Mouse (Mus musculus) kidney, adult 2 months (tissue): Measurements from ENCODE around the gene Hinfp. TPM values are rescaled to one million over a fixed set of nuclear protein-coding genes. Genes with fewer than 3 reads are reported as not detected.

Experiments used
- DNase-seq: peaks from one replicate; pipeline ENCODE4 v3.0.0; 2021
- H3K27ac ChIP-seq: fragments of 200-500 bp; 2 replicates; pipeline ENCODE4 v1.5.1; 2012; ENCODE audit warnings: low read depth, low read length, control low read depth, inconsistent platforms; ENCODE audit not compliant: insufficient read depth
- H3K27me3 ChIP-seq: fragments of 200-500 bp; replicated peaks from 2 replicates; pipeline ENCODE4 v1.6.1; 2012; ENCODE audit warnings: mild to moderate bottlenecking, moderate library complexity, low read length, inconsistent platforms; ENCODE audit not compliant: control insufficient read depth, insufficient read depth
- H3K36me3 ChIP-seq: fragments of 200-500 bp; 2 replicates; pipeline ENCODE4 v1.6.1; 2012; ENCODE audit warnings: mild to moderate bottlenecking, moderate library complexity, low read length, inconsistent platforms; ENCODE audit not compliant: control insufficient read depth, insufficient read depth
- H3K4me1 ChIP-seq: fragments of 200-500 bp; 2 replicates; pipeline ENCODE4 v1.6.1; 2011; ENCODE audit warnings: low read length; ENCODE audit not compliant: control insufficient read depth, insufficient read depth
- H3K4me3 ChIP-seq: fragments of 200-500 bp; 2 replicates; pipeline ENCODE4 v1.5.1; 2011; ENCODE audit warnings: mild to moderate bottlenecking, low read depth, low read length, control low read depth; ENCODE audit not compliant: insufficient read depth
- CTCF ChIP-seq: fragments of 200-500 bp; conservative IDR thresholded peaks from 2 replicates; pipeline ENCODE4 v1.5.1; 2011; ENCODE audit warnings: low read depth, mild to moderate bottlenecking, control low read depth, low read length, moderate library complexity, mixed read lengths; ENCODE audit not compliant: insufficient read depth, insufficient read length
- POLR2A ChIP-seq: fragments of 200-500 bp; IDR thresholded peaks from one replicate; pipeline ENCODE4 v1.6.1; 2011; ENCODE audit warnings: low read depth, low read length, control low read depth
- WGBS: fragments of 180-500 bp; shearing (Covaris S2); methylation state at CpG from one replicate; pipeline ENCODE4 v1.1.7; 2018; 5-methylcytosine and 5-hydroxymethylcytosine counted together
- polyA plus RNA-seq: library from polyadenylated mRNA; depleted of rRNA; stranded (reverse); fragments of >200 nt; gene quantifications from 2 replicates; pipeline ENCODE4 v1.2.3, GENCODE M21; 2012

The Hinfp gene
- polyA plus RNA-seq, 1 experiment: 14.4 TPM

- TF ChIP-seq CTCF (no peak), POLR2A (no peak)
- Histone ChIP-seq H3K27me3 (no peaks in the 10 kb centered on the region), H3K27ac (peak within 1 kb of the TSS; percentile 72), H3K4me1 (peaks cover 8% of the 10 kb centered on the region; the same call in 1 of the 2 replicates), H3K36me3 (no peaks in the 10 kb centered on the region), H3K4me3 (peak within 1 kb of the TSS; percentile 66)
- 55% methylated on average over 6 of the region's 6 CpGs for WGBS
- DNase-seq: peak; percentile 27
Measured at GRCm38 (mm10) chr9:44268432-44268831, 37.0 kb downstream of the Hinfp start, which contains the start of gene Nlrx1. Gene Nlrx1, minus strand, starts transcription at chr9:44268599.

GRCm38 (mm10) chr9:44268027-44268360, 37.5 kb downstream of the Hinfp start:
- peak overlapping the region; percentile 72 for H3K27ac ChIP-seq
- H3K4me1 ChIP-seq: peaks cover 8% of the 10 kb centered on the region; the same call in 1 of the 2 replicates
- 4% methylated on average over 28 of the region's 28 CpGs for WGBS
- H3K27me3 ChIP-seq: no peaks in the 10 kb centered on the region
- TF ChIP-seq POLR2A (no peak), CTCF (peak; percentile 69)
- peak; percentile 96 for DNase-seq
- H3K4me3 ChIP-seq: peak overlapping the region; percentile 66
- H3K36me3 ChIP-seq: no peaks in the 10 kb centered on the region

DNA sequence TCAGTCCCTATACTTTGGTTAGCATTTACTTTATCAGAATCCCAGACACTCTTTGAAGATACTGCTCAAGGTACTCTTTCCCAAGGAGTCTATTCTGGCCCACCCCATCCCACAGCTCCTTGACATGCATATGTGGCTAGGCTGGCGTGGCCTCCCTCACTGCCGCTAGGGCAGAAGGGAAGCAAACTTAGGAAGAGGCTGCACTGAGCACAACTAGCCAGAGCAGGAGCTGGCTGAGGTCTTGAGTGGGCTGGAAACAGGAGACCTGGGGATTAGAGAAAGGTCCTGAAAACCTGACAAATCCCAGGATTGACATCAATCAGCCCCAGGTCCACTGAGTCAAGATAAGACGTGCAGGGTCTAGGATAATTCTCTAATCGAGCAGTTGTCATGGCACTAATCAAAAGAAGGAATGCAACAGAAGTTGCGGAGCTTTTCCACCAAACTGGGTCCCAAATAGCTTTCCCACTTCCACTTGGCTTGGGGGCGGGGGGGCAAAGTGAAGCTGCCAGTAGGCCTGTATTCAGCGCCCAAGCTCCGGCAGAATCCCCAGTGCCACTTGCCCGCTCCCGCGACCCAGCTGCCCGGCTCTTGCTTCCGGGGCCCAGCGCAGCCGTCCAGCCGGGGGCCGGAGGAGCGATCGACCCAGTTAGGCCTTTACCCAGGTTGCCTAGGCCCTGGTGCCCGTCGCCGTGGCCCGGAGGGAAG, 38.0 kb downstream of the Hinfp start:
- H3K27me3 ChIP-seq: no peaks in the 10 kb centered on the region
- peak overlapping the region; percentile 72 for H3K27ac ChIP-seq
- TF ChIP-seq POLR2A: peak; percentile 40
- peak; percentile 36 for TF ChIP-seq CTCF
- peak overlapping the region; percentile 66 for H3K4me3 ChIP-seq
- peak; percentile 45 for DNase-seq
- no peaks in the 10 kb centered on the region for H3K36me3 ChIP-seq
- H3K4me1 ChIP-seq: peaks cover 8% of the 10 kb centered on the region; the same call in 1 of the 2 replicates
- WGBS: 7% methylated on average over 23 of the region's 23 CpGs

DNA sequence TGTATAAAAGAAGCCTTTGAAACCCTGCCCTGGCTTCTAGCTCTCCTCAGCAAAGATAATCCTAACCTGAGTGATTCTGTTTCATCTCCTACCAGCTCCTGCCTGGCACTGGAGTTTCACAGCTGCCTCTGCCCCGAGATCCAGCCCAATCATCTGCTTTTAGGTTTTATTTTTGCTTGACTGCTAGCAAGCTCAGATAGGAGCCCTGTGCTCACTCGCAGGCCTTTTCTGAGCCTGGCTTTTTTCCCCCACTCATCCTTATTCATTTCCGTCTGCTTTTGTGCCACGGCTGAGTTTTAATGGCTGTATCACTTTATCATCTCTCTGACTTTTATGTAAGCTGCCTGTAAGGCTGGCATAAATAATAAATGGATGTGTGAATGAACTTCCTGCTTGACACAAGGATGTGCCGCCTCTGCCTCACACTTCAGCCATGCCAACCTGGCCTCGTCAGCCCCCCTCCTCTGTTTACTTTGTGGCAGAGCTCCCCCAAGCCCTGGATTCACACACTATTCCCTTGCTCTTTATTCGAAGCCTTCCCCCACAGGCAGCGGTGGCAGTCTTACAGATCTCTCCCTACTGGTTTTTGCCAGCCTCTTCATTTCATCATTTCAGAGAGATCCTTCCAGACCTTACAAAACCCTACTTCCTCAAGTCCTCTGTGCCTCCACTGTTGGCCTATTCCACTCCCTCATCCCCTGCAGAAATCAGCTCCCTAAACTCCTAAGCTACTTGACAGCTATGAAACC, 38.8 kb downstream of the Hinfp start:
- no peak overlapping the region for H3K4me3 ChIP-seq
- H3K27me3 ChIP-seq: no peaks in the 10 kb centered on the region
- no peak for DNase-seq
- peaks cover 8% of the 10 kb centered on the region; the same call in 1 of the 2 replicates for H3K4me1 ChIP-seq
- no peak overlapping the region for H3K27ac ChIP-seq
- WGBS: 71% methylated on average over 8 of the region's 8 CpGs
- no peaks in the 10 kb centered on the region for H3K36me3 ChIP-seq
- TF ChIP-seq POLR2A (no peak), CTCF (no peak)

DNA sequence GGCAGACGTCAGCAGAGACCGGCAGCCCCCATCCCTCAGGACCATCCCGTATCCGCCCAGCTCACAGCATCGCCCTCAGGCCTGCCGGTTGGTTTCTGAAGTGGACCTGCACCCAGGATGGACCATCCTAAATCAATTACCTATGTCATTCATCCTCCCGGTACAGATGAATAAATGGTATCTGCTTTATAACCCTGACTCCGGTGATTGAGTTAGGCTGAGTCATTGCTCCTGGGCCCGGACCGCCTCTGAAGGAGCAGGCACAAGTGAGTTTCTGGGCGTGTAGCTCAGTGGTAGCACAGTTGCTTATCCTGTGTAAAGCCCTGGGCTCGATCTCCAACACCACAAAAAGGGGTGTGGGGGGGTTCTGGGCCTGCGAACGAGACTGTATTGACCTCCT, 44.1 kb downstream of the Hinfp start:
- Histone ChIP-seq H3K4me1 (no peaks in the 10 kb centered on the region; the same call in 1 of the 2 replicates), H3K4me3 (no peak overlapping the region), H3K27me3 (no peaks in the 10 kb centered on the region), H3K27ac (no peak overlapping the region), H3K36me3 (no peaks in the 10 kb centered on the region)
- DNase-seq: no peak
- 92% methylated on average over 14 of the region's 14 CpGs for WGBS
- no peak for TF ChIP-seq CTCF
- no peak for TF ChIP-seq POLR2A

GRCm38 (mm10) chr9:44259014-44259413, 46.5 kb downstream of the Hinfp start:
- 90% methylated on average over 10 of the region's 10 CpGs for WGBS
- H3K27ac ChIP-seq: no peak overlapping the region

DNA sequence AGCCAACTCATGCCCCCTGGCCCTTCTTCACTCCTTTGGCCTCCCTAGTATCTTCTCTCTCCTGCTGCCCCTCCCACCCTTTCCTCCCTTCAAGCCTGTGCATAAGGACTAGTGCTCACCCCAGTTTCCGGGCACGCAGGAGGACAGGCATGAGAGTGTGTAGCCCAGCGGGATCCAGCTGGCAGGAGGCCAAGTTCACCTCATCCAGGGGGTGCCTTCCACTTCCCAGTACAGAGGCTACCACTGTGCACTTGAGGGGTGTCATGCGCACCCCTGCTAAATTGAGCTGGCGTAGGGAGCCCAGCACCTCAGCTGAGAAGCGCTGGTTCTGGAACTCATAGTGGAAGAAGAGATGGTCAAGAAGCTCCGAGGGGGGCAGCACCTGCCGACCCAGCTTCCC, 49.3 kb downstream of the Hinfp start:
- Histone ChIP-seq H3K27me3 (no peaks in the 10 kb centered on the region), H3K4me3 (no peak overlapping the region), H3K36me3 (no peaks in the 10 kb centered on the region), H3K4me1 (peaks cover 4% of the 10 kb centered on the region; the same call in 1 of the 2 replicates), H3K27ac (no peak overlapping the region)
- WGBS: 71% methylated on average over 8 of the region's 8 CpGs
- TF ChIP-seq CTCF (no peak), POLR2A (no peak)
- no peak for DNase-seq

More at GRCm38 (mm10) chr9:44259014-44259413, 46.5 kb downstream of the Hinfp start:
- Histone ChIP-seq H3K36me3 (no peaks in the 10 kb centered on the region), H3K4me1 (no peaks in the 10 kb centered on the region), H3K27me3 (no peaks in the 10 kb centered on the region), H3K4me3 (no peak overlapping the region)
- TF ChIP-seq CTCF (no peak), POLR2A (no peak)
- no peak for DNase-seq
